Mouse (Mus musculus) olfactory bulb, adult 2 months (tissue): ENCODE results near the gene Fancd2. TPM values are rescaled to one million over a fixed set of nuclear protein-coding genes. Genes with fewer than 3 reads are reported as not detected.

Source experiments
- H3K27ac ChIP-seq: fragments of 200-500 bp; 2 replicates; pipeline ENCODE4 v1.5.1; 2012; ENCODE audit warnings: low read depth, low read length; ENCODE audit not compliant: insufficient read depth
- H3K4me1 ChIP-seq: fragments of 200-500 bp; 2 replicates; pipeline ENCODE4 v1.6.1; 2012; ENCODE audit warnings: low read length; ENCODE audit not compliant: control insufficient read depth, insufficient read depth
- H3K4me3 ChIP-seq: fragments of 200-500 bp; 2 replicates; pipeline ENCODE4 v1.5.1; 2012; ENCODE audit warnings: mild to moderate bottlenecking, low read depth, low read length, moderate library complexity; ENCODE audit not compliant: insufficient read depth
- CTCF ChIP-seq: fragments of 200-500 bp; IDR thresholded peaks from 2 replicates; pipeline ENCODE4 v1.5.1; 2012; ENCODE audit warnings: low read depth, mild to moderate bottlenecking, low read length, moderate library complexity; ENCODE audit not compliant: insufficient read depth
- POLR2A ChIP-seq: fragments of 200-500 bp; IDR thresholded peaks from 2 replicates; pipeline ENCODE4 v1.6.1; 2012; ENCODE audit warnings: mild to moderate bottlenecking, low read depth, low read length, moderate library complexity; ENCODE audit not compliant: insufficient read depth
- WGBS: fragments of 180-500 bp; shearing (Covaris S2); methylation state at CpG from one replicate; pipeline ENCODE4 v1.1.7; 2018; 5-methylcytosine and 5-hydroxymethylcytosine counted together
- polyA plus RNA-seq: library from polyadenylated mRNA; stranded (reverse); fragments of >200 nt; gene quantifications from 2 replicates; pipeline ENCODE4 v1.2.4, GENCODE M21; 2012; ENCODE audit warnings: low replicate concordance; ENCODE audit not compliant: missing spikeins, insufficient read depth, insufficient read length

Gene Fancd2
- polyA plus RNA-seq, 1 experiment, result not detected

GRCm38 (mm10) chr6:113615489-113615888 lies 84.0 kb downstream of the Fancd2 start:
- no peak overlapping the region for H3K4me3 ChIP-seq
- H3K27ac ChIP-seq, result no peak overlapping the region
- WGBS, result 77% methylated on average over 4 of the region's 4 CpGs
- peaks cover 12% of the 10 kb centered on the region for H3K4me1 ChIP-seq
- TF ChIP-seq CTCF, result no peak
- TF ChIP-seq POLR2A, result no peak

- TF ChIP-seq CTCF (no peak), POLR2A (no peak)
- Histone ChIP-seq H3K4me1 (0 out of 2 replicates have a peak, but pooled peaks cover 3% of the 10 kb centered on the region), H3K27ac (0 out of 2 replicates have a peak overlapping the region, but pooled peaks have one; percentile 34), H3K4me3 (peak overlapping the region; percentile 66)
- WGBS, result 54% methylated on average over 5 of the region's 5 CpGs
Observed at GRCm38 (mm10) chr6:113623386-113623785, 91.9 kb downstream of the Fancd2 start.

GRCm38 (mm10) chr6:113623941-113624751 lies 92.7 kb downstream of the Fancd2 start, which contains the start of gene Vhl:
TSS of gene Vhl (plus strand) at chr6:113623959.
- Histone ChIP-seq H3K4me3 (peak within 1 kb of the TSS; percentile 66), H3K4me1 (0 out of 2 replicates have a peak, but pooled peaks cover 3% of the 10 kb centered on the region), H3K27ac (peak within 1 kb of the TSS; percentile 34)
- WGBS, result under 1% methylated on average over 76 of the region's 76 CpGs
- TF ChIP-seq CTCF, result no peak
- TF ChIP-seq POLR2A, result peak; percentile 61; the same call in 1 of the 2 replicates

GRCm38 (mm10) chr6:113624989-113625770 lies 93.7 kb downstream of the Fancd2 start:
- WGBS, result 22% methylated on average over 5 of the region's 5 CpGs
- peak overlapping the region; percentile 66; the same call in 1 of the 2 replicates for H3K4me3 ChIP-seq
- TF ChIP-seq CTCF (no peak), POLR2A (no peak)
- H3K27ac ChIP-seq, result no peak overlapping the region
- H3K4me1 ChIP-seq, result 0 out of 2 replicates have a peak, but pooled peaks cover 3% of the 10 kb centered on the region

- H3K27ac ChIP-seq, result no peak overlapping the region
- 0 out of 2 replicates have a peak, but pooled peaks cover 3% of the 10 kb centered on the region for H3K4me1 ChIP-seq
- WGBS, result 78% methylated on average over 5 of the region's 5 CpGs
- TF ChIP-seq POLR2A (no peak), CTCF (no peak)
- H3K4me3 ChIP-seq, result no peak overlapping the region
Observed at GRCm38 (mm10) chr6:113630322-113630721, 98.8 kb downstream of the Fancd2 start.

- no peak overlapping the region for H3K4me3 ChIP-seq
- H3K4me1 ChIP-seq, result 0 out of 2 replicates have a peak, but pooled peaks cover under 1% of the 10 kb centered on the region
- WGBS, result 90% methylated on average over 4 of the region's 4 CpGs
Observed at GRCm38 (mm10) chr6:113632863-113633262, 101.4 kb downstream of the Fancd2 start.

GRCm38 (mm10) chr6:113638302-113639040 lies 107.0 kb downstream of the Fancd2 start, which contains the start of gene Irak2:
TSS of gene Irak2 (plus strand) at chr6:113638467.
- H3K27ac ChIP-seq, result no peak within 1 kb of the TSS
- TF ChIP-seq POLR2A (no peak), CTCF (peak; percentile 99)
- no peaks in the 10 kb centered on the region for H3K4me1 ChIP-seq
- peak within 1 kb of the TSS; percentile 72 for H3K4me3 ChIP-seq
- WGBS, result 7% methylated on average over 37 of the region's 37 CpGs

More at GRCm38 (mm10) chr6:113632863-113633262, 101.4 kb downstream of the Fancd2 start:
- H3K27ac ChIP-seq, result no peak overlapping the region
- no peak for TF ChIP-seq CTCF

- Histone ChIP-seq H3K27ac (no peak overlapping the region), H3K4me3 (no peak overlapping the region), H3K4me1 (no peaks in the 10 kb centered on the region; the same call in 1 of the 2 replicates)
- WGBS, result 82% methylated on average over 4 of the region's 4 CpGs
- TF ChIP-seq POLR2A (no peak), CTCF (no peak)
Observed at GRCm38 (mm10) chr6:113639201-113639600, 107.7 kb downstream of the Fancd2 start.
